Mouse (Mus musculus) heart, adult 2 months (tissue): ENCODE results near the gene Plekhg4. TPM values are rescaled to one million over a fixed set of nuclear protein-coding genes. Genes with fewer than 3 reads are reported as not detected.

ENCODE experiments used
- DNase-seq, 2 experiments: peaks; one replicate each; pipeline ENCODE4 v3.0.0; 2021
- H3K27ac ChIP-seq: fragments of 200-600 bp; 2 replicates; pipeline ENCODE4 v1.8.1; 2022
- H3K27me3 ChIP-seq: fragments of 200-500 bp; 2 replicates; pipeline ENCODE4 v1.6.1; 2012; ENCODE audit warnings: mild to moderate bottlenecking, low read length, inconsistent platforms, mixed read lengths; ENCODE audit not compliant: control insufficient read depth, insufficient read depth
- H3K36me3 ChIP-seq: fragments of 200-500 bp; 2 replicates; pipeline ENCODE4 v1.6.1; 2012; ENCODE audit warnings: low read length, inconsistent platforms; ENCODE audit not compliant: control insufficient read depth, insufficient read depth
- H3K4me1 ChIP-seq: fragments of 200-500 bp; 2 replicates; pipeline ENCODE4 v1.6.1; 2011; ENCODE audit warnings: low read length; ENCODE audit not compliant: control insufficient read depth, insufficient read depth
- H3K4me3 ChIP-seq: fragments of 200-600 bp; 2 replicates; pipeline ENCODE4 v1.8.1; 2022
- H3K79me2 ChIP-seq: fragments of 200-500 bp; replicated peaks from 2 replicates; pipeline ENCODE4 v1.6.1; 2012; ENCODE audit warnings: mild to moderate bottlenecking, inconsistent platforms, low read length, moderate library complexity, mixed read lengths; ENCODE audit not compliant: control insufficient read depth, insufficient read depth
- H3K9ac ChIP-seq: fragments of 200-500 bp; 2 replicates; pipeline ENCODE4 v1.6.1; 2012; ENCODE audit warnings: low read depth, mild to moderate bottlenecking, control low read depth, inconsistent platforms, low read length, mixed read lengths
- CTCF ChIP-seq: fragments of 200-600 bp; IDR thresholded peaks from 2 replicates; pipeline ENCODE4 v1.8.1; 2022; ENCODE audit warnings: antibody characterized with exemption, mild to moderate bottlenecking, moderate library complexity
- EP300 ChIP-seq: fragments of 200-500 bp; IDR thresholded peaks from 2 replicates; pipeline ENCODE4 v1.6.1; 2011; ENCODE audit warnings: low read depth, low read length, control low read depth; ENCODE audit not compliant: insufficient read depth
- POLR2A ChIP-seq: fragments of 200-500 bp; IDR thresholded peaks from 2 replicates; pipeline ENCODE4 v1.6.1; 2011; ENCODE audit warnings: mild to moderate bottlenecking, low read depth, low read length, control low read depth; ENCODE audit not compliant: insufficient read depth
- WGBS: fragments of 180-500 bp; shearing (Covaris S2); methylation state at CpG from one replicate; pipeline ENCODE4 v1.1.7; 2018; 5-methylcytosine and 5-hydroxymethylcytosine counted together
- intact Hi-C: fragments of 180-260 bp; cut with DNase I; formaldehyde crosslinking; loops from one replicate; pipeline ENCODE4 v1.15.1; 2025
- polyA plus RNA-seq: library from polyadenylated mRNA; depleted of rRNA; stranded (reverse); fragments of >200 nt; gene quantifications from 2 replicates; pipeline ENCODE4 v1.2.3, GENCODE M21; 2012; rRNA removed
- total RNA-seq, 2 experiments: library from RNA; stranded (reverse); gene quantifications; 2 replicates each; pipeline ENCODE4 v1.2.3; 2021

Plekhg4 gene
- total and polyA plus RNA-seq, 3 experiments: 0.10 to 0.20 TPM; not detected in 1

GRCm38 (mm10) chr8:105418992-105419391 lies 45.9 kb downstream of the Plekhg4 start:
- no peaks in the 10 kb centered on the region for H3K36me3 ChIP-seq
- TF ChIP-seq POLR2A: no peak
- peak; percentile 48 for TF ChIP-seq CTCF
- no peaks in the 10 kb centered on the region for H3K27me3 ChIP-seq
- WGBS: 96% methylated on average over 2 of the region's 2 CpGs
- H3K79me2 ChIP-seq: no peaks in the 10 kb centered on the region
- intact Hi-C loops: no loop called here
- DNase-seq: no peak
- H3K9ac ChIP-seq: no peak overlapping the region
- H3K27ac ChIP-seq: no peak overlapping the region
- no peaks in the 10 kb centered on the region for H3K4me1 ChIP-seq
- H3K4me3 ChIP-seq: no peak overlapping the region

- intact Hi-C loops: no loop called here
These were observed 46.7 kb downstream of the Plekhg4 start for GRCm38 (mm10) chr8:105419800-105420199.

GRCm38 (mm10) chr8:105422006-105422405 lies 48.9 kb downstream of the Plekhg4 start:
- no peak for TF ChIP-seq EP300

More at GRCm38 (mm10) chr8:105419800-105420199, 46.7 kb downstream of the Plekhg4 start:
- TF ChIP-seq EP300: no peak
- Histone ChIP-seq H3K27me3 (no peaks in the 10 kb centered on the region), H3K4me3 (no peak overlapping the region), H3K79me2 (no peaks in the 10 kb centered on the region), H3K27ac (no peak overlapping the region), H3K9ac (no peak overlapping the region), H3K4me1 (no peaks in the 10 kb centered on the region), H3K36me3 (no peaks in the 10 kb centered on the region)
- DNase-seq: no peak
- WGBS: 92% methylated on average over 4 of the region's 4 CpGs

GRCm38 (mm10) chr8:105426878-105427277 lies 53.8 kb downstream of the Plekhg4 start:
- intact Hi-C loops: no loop called here
- Histone ChIP-seq H3K27ac (peak overlapping the region; percentile 84), H3K4me1 (peaks cover 3% of the 10 kb centered on the region), H3K4me3 (no peak overlapping the region), H3K9ac (no peak overlapping the region), H3K79me2 (no peaks in the 10 kb centered on the region), H3K27me3 (no peaks in the 10 kb centered on the region), H3K36me3 (no peaks in the 10 kb centered on the region)
- no peak for DNase-seq
- 40% methylated on average over 6 of the region's 6 CpGs for WGBS
- TF ChIP-seq CTCF (no peak), EP300 (0 out of 2 replicates have a peak, but pooled peaks have one; percentile 34), POLR2A (peak; percentile 36; the same call in 1 of the 2 replicates)

More at GRCm38 (mm10) chr8:105422006-105422405, 48.9 kb downstream of the Plekhg4 start:
- 75% methylated on average over 1 of the region's 1 CpGs for WGBS
- H3K36me3 ChIP-seq: no peaks in the 10 kb centered on the region
- H3K9ac ChIP-seq: no peak overlapping the region
- no peaks in the 10 kb centered on the region for H3K27me3 ChIP-seq
- no peak for DNase-seq
- intact Hi-C loops: no loop called here
- H3K79me2 ChIP-seq: no peaks in the 10 kb centered on the region
- no peak overlapping the region for H3K27ac ChIP-seq
- no peak overlapping the region for H3K4me3 ChIP-seq
- peaks cover 3% of the 10 kb centered on the region for H3K4me1 ChIP-seq

- 61% methylated on average over 7 of the region's 7 CpGs for WGBS
- DNase-seq: no peak
- Histone ChIP-seq H3K4me1 (peaks cover 7% of the 10 kb centered on the region), H3K27me3 (no peaks in the 10 kb centered on the region), H3K9ac (no peak overlapping the region), H3K27ac (peak overlapping the region; percentile 20; the same call in 1 of the 2 replicates), H3K36me3 (peaks cover 15% of the 10 kb centered on the region; the same call in 1 of the 2 replicates), H3K4me3 (no peak overlapping the region), H3K79me2 (no peaks in the 10 kb centered on the region)
- TF ChIP-seq POLR2A: no peak
- intact Hi-C loops: no loop called here
These were observed 58.9 kb downstream of the Plekhg4 start for GRCm38 (mm10) chr8:105431743-105432515.

Other genes with a start within 250 kb of the Plekhg4 start
- not detected for gene Ces4a, start 241.5 kb upstream of the Plekhg4 start, total RNA-seq
- gene Ces4a, start 241.5 kb upstream of the Plekhg4 start, polyA plus RNA-seq: not detected in 2 replicates
- gene Cbfb, start 202.6 kb upstream of the Plekhg4 start, total RNA-seq: 10 to 100 TPM; 23.1 to 23.8 TPM
- 6.4 and 11.0 TPM in 2 replicates for gene Cbfb, start 202.6 kb upstream of the Plekhg4 start, polyA plus RNA-seq
- gene D230025D16Rik, start 148.1 kb upstream of the Plekhg4 start, total RNA-seq: 10 to 100 TPM; 19.2 to 20.3 TPM
- gene D230025D16Rik, start 148.1 kb upstream of the Plekhg4 start, polyA plus RNA-seq: 16.5 and 23.7 TPM in 2 replicates
- 1 to 10 TPM; 3.5 to 5.2 TPM for gene B3gnt9, start 118.1 kb upstream of the Plekhg4 start, total RNA-seq
- 7.1 and 8.5 TPM in 2 replicates for gene B3gnt9, start 118.1 kb upstream of the Plekhg4 start, polyA plus RNA-seq
- gene Tradd, start 108.7 kb upstream of the Plekhg4 start, total RNA-seq: 1 to 10 TPM; 3.9 to 4.9 TPM
- 4.3 and 4.6 TPM in 2 replicates for gene Tradd, start 108.7 kb upstream of the Plekhg4 start, polyA plus RNA-seq
- gene Fbxl8, start 108.6 kb upstream of the Plekhg4 start, total RNA-seq: 1 to 10 TPM; 1.8 to 2.5 TPM
- 3.6 and 4.1 TPM in 2 replicates for gene Fbxl8, start 108.6 kb upstream of the Plekhg4 start, polyA plus RNA-seq
- gene Hsf4, start 103.5 kb upstream of the Plekhg4 start, total RNA-seq: 1 to 10 TPM; 2.7 to 3.9 TPM
- gene Hsf4, start 103.5 kb upstream of the Plekhg4 start, polyA plus RNA-seq: 4.3 and 5.4 TPM in 2 replicates
- 10 to 100 TPM; 19.7 to 23.0 TPM for gene Nol3, start 97.1 kb upstream of the Plekhg4 start, total RNA-seq
- 17.3 and 19.1 TPM in 2 replicates for gene Nol3, start 97.1 kb upstream of the Plekhg4 start, polyA plus RNA-seq
- gene 4931428F04Rik, start 83.4 kb upstream of the Plekhg4 start, total RNA-seq: 1 to 10 TPM; 1.1 to 1.2 TPM
- gene 4931428F04Rik, start 83.4 kb upstream of the Plekhg4 start, polyA plus RNA-seq: 2.1 and 3.5 TPM in 2 replicates
- 1 to 10 TPM; 3.9 to 4.7 TPM for gene Exoc3l, start 77.2 kb upstream of the Plekhg4 start, total RNA-seq
- gene Exoc3l, start 77.2 kb upstream of the Plekhg4 start, polyA plus RNA-seq: 10.5 and 11.8 TPM in 2 replicates
- gene E2f4, start 75.6 kb upstream of the Plekhg4 start, total RNA-seq: 10 to 100 TPM; 21.1 to 21.5 TPM
- 61.8 and 62.8 TPM in 2 replicates for gene E2f4, start 75.6 kb upstream of the Plekhg4 start, polyA plus RNA-seq
- gene Elmo3, start 67.7 kb upstream of the Plekhg4 start, total RNA-seq: under 1 TPM; 0.70 to 0.73 TPM
- 2.8 and 3.5 TPM in 2 replicates for gene Elmo3, start 67.7 kb upstream of the Plekhg4 start, polyA plus RNA-seq
- gene Lrrc29, start 47.0 kb upstream of the Plekhg4 start, total RNA-seq: 1 to 10 TPM in 1 of 2 experiments, under 1 TPM in 1; 0.93 to 1.1 TPM
- gene Lrrc29, start 47.0 kb upstream of the Plekhg4 start, polyA plus RNA-seq: 1.6 and 2.2 TPM in 2 replicates
- 10 to 100 TPM; 24.1 to 26.6 TPM for gene Tmem208, start 46.9 kb upstream of the Plekhg4 start, total RNA-seq
- 43.6 and 51.9 TPM in 2 replicates for gene Tmem208, start 46.9 kb upstream of the Plekhg4 start, polyA plus RNA-seq
- gene Fhod1, start 25.3 kb upstream of the Plekhg4 start, total RNA-seq: 1 to 10 TPM; 4.4 to 6.9 TPM
- gene Fhod1, start 25.3 kb upstream of the Plekhg4 start, polyA plus RNA-seq: 14.2 and 17.3 TPM in 2 replicates
- under 1 TPM; 0.36 to 0.37 TPM for gene Slc9a5, start 24.4 kb upstream of the Plekhg4 start, total RNA-seq
- 1.7 and 2.1 TPM in 2 replicates for gene Slc9a5, start 24.4 kb upstream of the Plekhg4 start, polyA plus RNA-seq
- under 1 TPM; 0.13 to 0.25 TPM for gene Kctd19, start 40.2 kb downstream of the Plekhg4 start, total RNA-seq
- gene Kctd19, start 40.2 kb downstream of the Plekhg4 start, polyA plus RNA-seq: 0.08 and 0.15 TPM in 2 replicates
- under 1 TPM; 0.45 to 0.47 TPM for gene Lrrc36, start 40.3 kb downstream of the Plekhg4 start, total RNA-seq
- 0.67 and 0.94 TPM in 2 replicates for gene Lrrc36, start 40.3 kb downstream of the Plekhg4 start, polyA plus RNA-seq
- gene Tppp3, start 98.3 kb downstream of the Plekhg4 start, total RNA-seq: 10 to 100 TPM; 35.0 to 48.8 TPM
- gene Tppp3, start 98.3 kb downstream of the Plekhg4 start, polyA plus RNA-seq: 73.7 and 89.2 TPM in 2 replicates
- 10 to 100 TPM; 13.0 to 13.3 TPM for gene Zdhhc1, start 123.6 kb downstream of the Plekhg4 start, total RNA-seq
- gene Zdhhc1, start 123.6 kb downstream of the Plekhg4 start, polyA plus RNA-seq: 37.5 and 40.5 TPM in 2 replicates
- under 1 TPM in 1 of 2 experiments, not detected in 1; 0.23 TPM for gene Hsd11b2, start 145.5 kb downstream of the Plekhg4 start, total RNA-seq
- gene Hsd11b2, start 145.5 kb downstream of the Plekhg4 start, polyA plus RNA-seq: 0.08 and 0.32 TPM in 2 replicates
- gene Atp6v0d1, start 192.8 kb downstream of the Plekhg4 start, total RNA-seq: 10 to 100 TPM; 46.4 to 48.9 TPM
- gene Atp6v0d1, start 192.8 kb downstream of the Plekhg4 start, polyA plus RNA-seq: 61.7 and 69.0 TPM in 2 replicates
- 10 to 100 TPM; 42.5 to 51.6 TPM for gene Ripor1, start 232.0 kb downstream of the Plekhg4 start, total RNA-seq
- gene Ripor1, start 232.0 kb downstream of the Plekhg4 start, polyA plus RNA-seq: 39.2 TPM in 2 replicates